Mouse (Mus musculus) liver, embryonic 12.5 days (tissue): ENCODE data around the gene Hras. TPM values are rescaled to one million over a fixed set of nuclear protein-coding genes. Genes with fewer than 3 reads are reported as not detected.
A peak's percentile ranks its signal among the peaks of the same experiment; 100 is the strongest.

Experiments used
- ATAC-seq: fragments of 200-750 bp; cut with Nextera tagmentation; 2 replicates; pipeline ENCODE4 v1.8.0; 2017; ENCODE audit warnings: moderate number of reproducible peaks, mild to moderate bottlenecking, moderate library complexity
- H3K27ac ChIP-seq: fragments of 300-500 bp; sonication (generic); 2 replicates; pipeline ENCODE4 v1.5.1; 2016; ENCODE audit warnings: mild to moderate bottlenecking
- H3K27me3 ChIP-seq: fragments of 300-500 bp; sonication (generic); replicated peaks from 2 replicates; pipeline ENCODE4 v1.6.1; 2016; ENCODE audit warnings: mild to moderate bottlenecking, moderate library complexity
- H3K36me3 ChIP-seq: fragments of 300-500 bp; sonication (generic); 2 replicates; pipeline ENCODE4 v1.6.1; 2016; ENCODE audit warnings: mild to moderate bottlenecking, moderate library complexity
- H3K4me1 ChIP-seq: fragments of 300-500 bp; sonication (generic); 2 replicates; pipeline ENCODE4 v1.6.1; 2016
- H3K4me2 ChIP-seq: fragments of 300-500 bp; sonication (generic); 2 replicates; pipeline ENCODE4 v1.6.1; 2016; ENCODE audit warnings: mild to moderate bottlenecking, moderate library complexity
- H3K4me3 ChIP-seq: fragments of 300-500 bp; sonication (generic); 2 replicates; pipeline ENCODE4 v1.5.1; 2016; ENCODE audit warnings: mild to moderate bottlenecking, moderate library complexity
- H3K9ac ChIP-seq: fragments of 300-500 bp; sonication (generic); 2 replicates; pipeline ENCODE4 v1.6.1; 2016; ENCODE audit warnings: mild to moderate bottlenecking, moderate library complexity
- H3K9me3 ChIP-seq: fragments of 300-500 bp; sonication (generic); replicated peaks from 2 replicates; pipeline ENCODE4 v1.6.1; 2016; ENCODE audit warnings: mild to moderate bottlenecking, moderate library complexity
- WGBS: fragments of 180-500 bp; shearing (Covaris S2); methylation state at CpG from one replicate; pipeline ENCODE4 v1.1.7; 2016; ENCODE audit not compliant: insufficient replicate concordance; 5-methylcytosine and 5-hydroxymethylcytosine counted together
- polyA plus RNA-seq: library from polyadenylated mRNA; unstranded; fragments of >200 nt; fragmentation: Nextera tagmentation; extraction: Ambion mirVana; gene quantifications from 2 replicates; pipeline ENCODE4 v1.2.1, GENCODE M21; 2016

Hras gene
- polyA plus RNA-seq, 1 experiment from 2014 or later, result 125 TPM

DNA sequence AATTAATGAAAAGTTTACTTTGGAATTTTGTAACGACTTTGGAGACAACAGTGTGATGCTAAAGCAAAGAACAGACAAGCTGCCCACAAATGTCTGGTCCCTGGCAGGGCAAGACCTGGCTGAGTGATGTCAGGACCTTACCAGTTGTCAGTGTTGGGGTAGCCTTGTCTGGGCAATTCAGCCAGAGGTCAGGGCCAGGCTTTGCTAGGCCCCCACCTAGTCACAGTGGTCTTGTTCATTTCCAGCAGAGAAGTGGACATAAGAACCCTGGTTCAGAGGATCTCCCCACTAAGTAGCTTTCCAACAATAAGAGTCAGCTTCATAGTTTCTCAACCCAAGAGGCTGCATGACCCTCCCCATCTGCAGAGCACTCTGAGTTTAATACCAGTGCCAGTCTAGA lies 26.6 kb upstream of the Hras start:
- H3K4me2 ChIP-seq, result peak overlapping the region; percentile 93
- no peaks in the 10 kb centered on the region for H3K9me3 ChIP-seq
- peak overlapping the region; percentile 83 for H3K27ac ChIP-seq
- ATAC-seq, result no peak
- H3K4me3 ChIP-seq, result peak overlapping the region; percentile 73
- peak overlapping the region; percentile 87 for H3K9ac ChIP-seq
- peaks cover 39% of the 10 kb centered on the region for H3K36me3 ChIP-seq
- H3K4me1 ChIP-seq, result peaks cover 72% of the 10 kb centered on the region
- 83% methylated on average over 1 of the region's 1 CpGs for WGBS
- no peaks in the 10 kb centered on the region for H3K27me3 ChIP-seq

- H3K4me1 ChIP-seq, result peaks cover 79% of the 10 kb centered on the region
- peak overlapping the region; percentile 73; the same call in 1 of the 2 replicates for H3K4me3 ChIP-seq
- no peaks in the 10 kb centered on the region for H3K9me3 ChIP-seq
- H3K9ac ChIP-seq, result peak overlapping the region; percentile 87
- peaks cover 39% of the 10 kb centered on the region for H3K36me3 ChIP-seq
- H3K27me3 ChIP-seq, result no peaks in the 10 kb centered on the region
- H3K4me2 ChIP-seq, result peak overlapping the region; percentile 93
- no peak for ATAC-seq
- 69% methylated on average over 1 of the region's 1 CpGs for WGBS
- H3K27ac ChIP-seq, result peak overlapping the region; percentile 83
Observed at GRCm38 (mm10) chr7:141219558-141220099, 25.8 kb upstream of the Hras start.

GRCm38 (mm10) chr7:141218557-141219133 lies 24.8 kb upstream of the Hras start:
- peak overlapping the region; percentile 83 for H3K27ac ChIP-seq
- H3K36me3 ChIP-seq, result peaks cover 39% of the 10 kb centered on the region
- H3K27me3 ChIP-seq, result no peaks in the 10 kb centered on the region
- no peak overlapping the region for H3K4me2 ChIP-seq
- H3K9me3 ChIP-seq, result no peaks in the 10 kb centered on the region
- H3K9ac ChIP-seq, result peak overlapping the region; percentile 36; the same call in 1 of the 2 replicates
- H3K4me3 ChIP-seq, result no peak overlapping the region
- peaks cover 89% of the 10 kb centered on the region for H3K4me1 ChIP-seq
- ATAC-seq, result no peak
- WGBS, result 78% methylated on average over 5 of the region's 5 CpGs

DNA sequence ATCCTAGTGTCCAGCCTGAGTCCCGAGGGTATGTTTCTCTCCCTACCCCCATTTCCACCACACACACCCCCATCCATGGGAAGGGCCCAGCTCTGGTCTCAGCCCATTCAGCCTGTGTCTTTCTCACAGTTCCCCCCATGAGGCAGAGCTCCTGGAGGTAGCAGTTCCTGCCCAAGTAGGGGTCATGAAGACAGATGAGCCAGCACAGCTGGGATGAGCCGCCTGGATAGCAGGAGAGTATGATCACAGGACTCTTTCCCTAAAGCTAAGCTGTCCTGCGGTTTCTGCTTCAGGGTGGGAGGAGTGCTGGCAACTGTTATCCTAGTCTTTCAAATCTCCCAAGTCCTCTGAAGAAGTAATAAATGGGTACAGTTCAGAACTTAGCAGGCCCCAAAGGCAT lies 24.3 kb upstream of the Hras start:
- Histone ChIP-seq H3K9me3 (no peaks in the 10 kb centered on the region), H3K4me3 (no peak overlapping the region), H3K27me3 (no peaks in the 10 kb centered on the region), H3K27ac (peak overlapping the region; percentile 83), H3K4me1 (peaks cover 92% of the 10 kb centered on the region), H3K36me3 (peaks cover 39% of the 10 kb centered on the region), H3K9ac (peak overlapping the region; percentile 36; the same call in 1 of the 2 replicates), H3K4me2 (peak overlapping the region; percentile 1; the same call in 1 of the 2 replicates)
- ATAC-seq, result no peak
- WGBS, result 86% methylated on average over 3 of the region's 3 CpGs

DNA sequence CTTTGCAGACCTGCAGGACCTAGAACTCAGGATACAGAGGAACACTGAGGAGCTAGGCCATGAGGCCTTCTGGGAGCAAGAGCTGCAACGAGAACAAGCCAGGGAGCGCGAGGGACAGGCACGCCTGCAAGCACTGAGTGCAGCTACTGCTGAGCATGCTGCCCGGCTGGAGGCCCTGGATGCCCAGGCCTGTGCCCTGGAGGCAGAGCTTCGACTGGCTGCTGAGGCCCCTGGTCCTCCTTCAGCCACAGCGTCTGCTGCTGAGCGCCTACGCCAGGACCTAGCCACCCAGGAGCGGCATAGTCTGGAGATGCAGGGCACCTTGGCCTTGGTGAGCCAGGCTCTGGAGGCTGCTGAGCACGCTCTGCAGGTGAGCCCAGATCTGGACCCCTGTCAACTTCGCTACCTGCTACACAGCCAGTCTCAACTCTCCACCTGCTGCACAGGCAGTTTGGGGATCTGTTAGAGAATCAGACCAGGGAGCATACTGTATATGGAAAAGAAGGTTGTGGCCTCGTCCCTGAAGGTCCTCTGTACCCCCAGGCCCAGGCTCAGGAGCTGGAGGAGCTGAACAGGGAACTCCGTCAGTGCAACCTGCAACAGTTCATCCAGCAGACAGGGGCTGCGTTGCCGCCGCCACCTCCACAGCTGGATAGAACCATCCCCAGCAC lies 23.7 kb upstream of the Hras start:
- Histone ChIP-seq H3K27ac (peak overlapping the region; percentile 83), H3K9ac (peak overlapping the region; percentile 76; the same call in 1 of the 2 replicates), H3K9me3 (no peaks in the 10 kb centered on the region), H3K27me3 (no peaks in the 10 kb centered on the region), H3K36me3 (peaks cover 39% of the 10 kb centered on the region), H3K4me1 (peaks cover 92% of the 10 kb centered on the region), H3K4me2 (peak overlapping the region; percentile 89), H3K4me3 (peak overlapping the region; percentile 66)
- no peak for ATAC-seq
- WGBS, result 90% methylated on average over 17 of the region's 17 CpGs

GRCm38 (mm10) chr7:141216894-141217293 lies 23.1 kb upstream of the Hras start:
- no peaks in the 10 kb centered on the region for H3K9me3 ChIP-seq
- H3K9ac ChIP-seq, result peak overlapping the region; percentile 76
- no peak for ATAC-seq
- WGBS, result 84% methylated on average over 11 of the region's 11 CpGs
- no peaks in the 10 kb centered on the region for H3K27me3 ChIP-seq
- peak overlapping the region; percentile 66 for H3K4me3 ChIP-seq
- H3K36me3 ChIP-seq, result peaks cover 39% of the 10 kb centered on the region
- peaks cover 92% of the 10 kb centered on the region for H3K4me1 ChIP-seq
- H3K27ac ChIP-seq, result peak overlapping the region; percentile 83
- H3K4me2 ChIP-seq, result peak overlapping the region; percentile 89

DNA sequence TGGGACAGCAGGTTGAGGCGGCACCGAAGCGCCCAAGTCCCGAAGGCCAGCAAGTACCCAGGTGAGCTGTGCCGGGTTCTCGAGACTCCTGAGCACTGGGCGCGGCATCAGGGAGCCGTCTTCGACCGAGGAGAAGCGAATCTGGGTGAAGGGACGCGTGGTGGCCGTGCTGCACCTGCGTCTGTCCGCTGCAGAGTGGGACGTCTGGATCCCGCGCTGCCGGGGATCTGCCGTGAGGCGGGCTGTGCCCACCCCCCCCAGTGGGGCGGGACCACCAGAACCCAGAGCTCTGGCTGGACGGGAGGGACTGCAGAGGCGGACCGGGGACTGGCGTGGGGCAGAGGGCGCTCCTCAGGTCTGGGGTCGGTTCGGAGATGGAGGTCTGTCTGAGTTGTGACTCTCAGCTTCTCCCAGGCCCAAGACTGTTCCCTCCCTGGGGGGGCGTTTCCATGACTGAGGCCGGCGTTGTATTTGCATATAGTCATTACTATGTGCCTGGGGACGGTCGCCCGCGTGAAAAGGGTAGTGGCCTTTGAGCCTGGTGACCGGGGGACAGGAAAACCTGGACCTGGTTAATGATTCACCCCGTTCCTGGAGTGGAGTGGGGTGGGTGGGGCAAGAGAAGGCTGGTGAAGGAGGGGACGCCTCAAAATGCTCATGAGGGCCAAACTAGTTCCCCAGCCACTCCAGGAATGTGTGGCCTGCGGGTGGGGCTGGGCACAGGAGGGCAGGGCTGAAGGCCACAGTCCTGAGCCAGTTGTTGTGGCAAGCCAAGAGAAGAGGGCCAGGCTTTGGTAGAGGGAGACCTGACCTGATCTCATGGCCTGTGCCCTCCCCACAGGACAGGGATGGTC lies 22.3 kb upstream of the Hras start:
- Histone ChIP-seq H3K4me1 (peaks cover 96% of the 10 kb centered on the region), H3K9me3 (no peaks in the 10 kb centered on the region), H3K27ac (peak overlapping the region; percentile 83), H3K9ac (peak overlapping the region; percentile 76), H3K4me2 (peak overlapping the region; percentile 89), H3K27me3 (0 out of 2 replicates have a peak, but pooled peaks cover 3% of the 10 kb centered on the region), H3K36me3 (peaks cover 39% of the 10 kb centered on the region), H3K4me3 (peak overlapping the region; percentile 66)
- ATAC-seq, result peak; percentile 56
- 2% methylated on average over 42 of the region's 42 CpGs for WGBS

GRCm38 (mm10) chr7:141215101-141215879 lies 21.5 kb upstream of the Hras start, which contains the start of gene Rassf7:
Gene Rassf7, plus strand, starts transcription at chr7:141215860.
- peaks cover 35% of the 10 kb centered on the region for H3K36me3 ChIP-seq
- peaks cover 96% of the 10 kb centered on the region for H3K4me1 ChIP-seq
- 3% methylated on average over 41 of the region's 41 CpGs for WGBS
- H3K4me3 ChIP-seq, result peak within 1 kb of the TSS; percentile 66
- H3K27ac ChIP-seq, result peak within 1 kb of the TSS; percentile 83
- peaks cover 7% of the 10 kb centered on the region; the same call in 1 of the 2 replicates for H3K27me3 ChIP-seq
- ATAC-seq, result peak; percentile 94
- H3K4me2 ChIP-seq, result peak within 1 kb of the TSS; percentile 89
- peak within 1 kb of the TSS; percentile 76 for H3K9ac ChIP-seq
- no peaks in the 10 kb centered on the region for H3K9me3 ChIP-seq

GRCm38 (mm10) chr7:141214310-141214709 lies 20.5 kb upstream of the Hras start:
- H3K4me3 ChIP-seq, result no peak overlapping the region
- peak overlapping the region; percentile 89; the same call in 1 of the 2 replicates for H3K4me2 ChIP-seq
- no peaks in the 10 kb centered on the region for H3K9me3 ChIP-seq
- H3K9ac ChIP-seq, result 0 out of 2 replicates have a peak overlapping the region, but pooled peaks have one; percentile 13
- peak overlapping the region; percentile 83 for H3K27ac ChIP-seq
- WGBS, result 72% methylated on average over 3 of the region's 3 CpGs
- no peak for ATAC-seq
- H3K4me1 ChIP-seq, result peaks cover 96% of the 10 kb centered on the region
- H3K27me3 ChIP-seq, result peaks cover 7% of the 10 kb centered on the region; the same call in 1 of the 2 replicates
- peaks cover 25% of the 10 kb centered on the region for H3K36me3 ChIP-seq

- 82% methylated on average over 11 of the region's 11 CpGs for WGBS
- H3K27me3 ChIP-seq, result peaks cover 7% of the 10 kb centered on the region; the same call in 1 of the 2 replicates
- H3K9me3 ChIP-seq, result no peaks in the 10 kb centered on the region
- peaks cover 19% of the 10 kb centered on the region for H3K36me3 ChIP-seq
- ATAC-seq, result no peak
- H3K4me1 ChIP-seq, result peaks cover 96% of the 10 kb centered on the region
- H3K4me2 ChIP-seq, result peak within 1 kb of the TSS; percentile 89
- peak within 1 kb of the TSS; percentile 83 for H3K27ac ChIP-seq
- peak within 1 kb of the TSS; percentile 66 for H3K4me3 ChIP-seq
- H3K9ac ChIP-seq, result peak within 1 kb of the TSS; percentile 76
Observed at GRCm38 (mm10) chr7:141213605-141214235, 19.9 kb upstream of the Hras start, which contains the start of gene Lmntd2. Gene Lmntd2, minus strand, starts transcription at chr7:141214080.
